Mouse (Mus musculus) kidney, postnatal 25 days (tissue): ENCODE data around the gene Hoxd13.

Source experiments
- DNase-seq, 2 experiments: peaks; one replicate each; pipeline ENCODE4 v3.0.0; 2021; ENCODE audit warnings: mixed read lengths in 2 of 2

Hoxd13 gene

DNA sequence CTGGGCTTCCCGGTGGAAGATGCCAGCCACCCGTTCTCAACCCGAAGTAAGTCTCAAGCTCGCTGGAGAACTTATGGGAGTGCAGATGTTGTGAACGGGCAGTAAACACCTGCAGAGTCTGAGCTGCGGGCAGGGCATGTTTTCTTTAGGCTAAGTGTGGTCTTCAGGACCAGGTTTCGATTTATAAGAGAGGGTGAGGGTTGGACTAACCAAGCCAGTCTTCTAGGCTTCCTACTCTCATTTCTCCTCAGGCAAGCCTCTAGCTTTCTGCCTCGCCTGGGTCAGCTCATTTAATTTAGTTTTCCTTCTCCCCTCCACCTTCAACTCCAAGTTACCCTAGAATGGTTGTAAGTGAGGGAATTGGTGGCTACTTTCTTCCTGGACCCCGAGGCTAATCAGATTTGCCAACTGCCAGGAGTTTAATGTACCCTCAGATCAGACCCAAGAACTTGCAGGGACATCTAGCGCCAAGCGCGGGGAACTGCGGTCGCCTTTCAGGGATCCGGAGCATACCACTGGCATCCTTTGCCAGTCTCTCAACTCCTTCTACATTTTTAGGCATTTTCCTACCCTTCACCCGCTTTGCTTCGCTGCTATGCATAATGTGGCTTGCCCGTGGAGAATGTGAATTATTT, 4.7 kb upstream of the Hoxd13 start:
- peak; percentile 74 to 77 for DNase-seq

DNA sequence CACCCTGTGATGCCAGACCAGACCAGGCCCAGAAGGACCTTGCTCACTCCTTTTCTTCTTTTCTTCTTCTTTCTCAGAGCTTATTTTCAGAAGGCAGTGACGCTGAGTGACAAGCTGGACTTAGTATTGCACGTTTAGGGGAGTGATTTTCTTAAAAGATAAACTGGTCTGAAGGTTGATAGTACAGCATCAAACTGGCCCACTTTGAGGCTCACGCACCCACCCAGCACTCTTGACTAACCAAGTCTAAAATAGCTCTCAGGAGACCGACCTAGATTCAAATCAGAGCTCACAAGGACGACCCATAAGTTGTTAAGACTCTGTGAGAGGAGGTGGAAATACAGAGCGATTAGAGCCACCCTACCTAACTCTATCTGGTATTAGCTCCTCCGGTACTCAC, 1.7 kb upstream of the Hoxd13 start:
- DNase-seq, result no peak

DNA sequence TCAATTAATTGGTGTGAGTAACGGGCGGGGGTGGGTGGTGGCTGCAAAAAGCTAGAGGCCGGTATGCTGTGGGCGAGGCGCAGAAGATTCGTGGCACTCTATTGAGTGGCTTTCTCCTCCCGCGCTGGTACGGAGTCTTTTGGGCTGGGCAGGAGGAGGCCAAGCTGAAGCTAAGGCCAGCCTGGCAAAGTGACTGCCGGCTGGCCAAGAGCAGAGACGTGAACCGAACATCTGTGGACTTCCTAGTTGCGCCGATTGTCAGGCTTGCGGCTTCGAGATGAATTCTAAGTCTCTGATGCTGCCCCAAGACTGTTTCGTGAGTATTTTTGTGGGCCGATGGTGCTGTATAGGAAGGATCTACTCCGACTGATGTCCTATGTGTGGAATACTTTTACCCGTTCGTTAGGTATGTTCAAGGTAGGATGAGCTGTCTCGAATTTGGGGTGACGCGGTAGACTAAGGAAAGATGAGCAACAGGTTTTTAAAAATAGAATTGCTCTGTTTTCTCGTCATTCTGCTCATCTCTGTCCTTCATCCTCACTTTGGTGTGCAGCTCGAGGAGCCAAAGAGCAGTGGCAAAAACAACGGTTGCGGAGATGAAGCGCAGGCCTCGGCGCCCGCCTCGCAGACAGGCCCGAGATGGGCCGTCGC, 794 bp upstream of the Hoxd13 start:
- peak in 1 of 2 experiments; percentile 44 for DNase-seq

DNA sequence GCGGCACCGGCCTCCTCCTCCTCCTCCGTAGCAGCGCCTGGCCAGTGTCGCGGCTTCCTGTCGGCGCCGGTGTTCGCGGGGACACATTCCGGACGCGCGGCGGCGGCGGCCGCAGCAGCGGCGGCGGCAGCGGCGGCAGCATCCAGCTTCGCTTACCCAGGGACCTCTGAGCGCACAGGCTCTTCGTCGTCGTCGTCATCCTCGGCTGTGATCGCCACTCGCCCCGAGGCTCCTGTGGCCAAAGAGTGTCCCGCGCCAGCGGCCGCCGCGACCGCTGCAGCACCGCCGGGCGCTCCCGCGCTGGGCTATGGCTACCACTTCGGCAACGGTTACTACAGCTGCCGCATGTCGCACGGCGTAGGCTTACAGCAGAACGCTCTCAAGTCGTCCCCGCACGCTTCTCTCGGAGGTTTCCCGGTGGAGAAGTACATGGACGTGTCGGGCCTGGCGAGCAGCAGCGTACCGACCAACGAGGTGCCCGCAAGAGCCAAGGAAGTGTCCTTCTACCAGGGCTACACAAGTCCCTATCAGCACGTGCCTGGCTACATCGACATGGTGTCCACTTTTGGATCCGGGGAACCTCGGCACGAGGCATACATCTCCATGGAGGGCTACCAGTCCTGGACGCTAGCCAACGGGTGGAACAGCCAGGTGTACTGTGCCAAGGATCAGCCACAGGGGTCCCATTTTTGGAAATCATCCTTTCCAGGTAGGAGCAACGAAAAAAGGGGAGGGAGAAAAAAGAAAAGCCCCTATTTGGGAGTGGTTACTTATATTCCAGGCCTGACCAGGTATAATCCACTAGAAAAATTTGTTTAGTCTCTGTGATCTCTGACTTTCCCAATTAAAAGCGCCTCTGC, 490 bp downstream of the Hoxd13 start:
- DNase-seq, result peak in 1 of 2 experiments; percentile 17

DNA sequence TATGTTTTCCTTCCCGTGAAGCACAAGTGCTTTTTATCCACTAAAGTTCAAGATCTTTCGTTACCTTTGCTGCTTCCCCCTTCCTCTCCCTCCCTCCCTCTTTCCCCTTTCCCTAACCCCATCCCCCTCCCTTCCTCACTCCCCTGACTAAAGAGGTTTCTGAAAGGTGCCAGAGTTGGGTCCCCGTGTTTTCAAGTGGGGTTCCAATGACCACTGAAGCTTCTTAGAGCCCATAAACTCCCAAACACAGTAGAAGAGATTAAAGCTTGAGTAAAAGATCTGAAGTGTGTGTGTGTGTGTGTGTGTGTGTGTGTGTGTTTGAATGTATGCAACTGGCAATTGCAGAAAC, 1.1 kb downstream of the Hoxd13 start:
- DNase-seq, result no peak

DNA sequence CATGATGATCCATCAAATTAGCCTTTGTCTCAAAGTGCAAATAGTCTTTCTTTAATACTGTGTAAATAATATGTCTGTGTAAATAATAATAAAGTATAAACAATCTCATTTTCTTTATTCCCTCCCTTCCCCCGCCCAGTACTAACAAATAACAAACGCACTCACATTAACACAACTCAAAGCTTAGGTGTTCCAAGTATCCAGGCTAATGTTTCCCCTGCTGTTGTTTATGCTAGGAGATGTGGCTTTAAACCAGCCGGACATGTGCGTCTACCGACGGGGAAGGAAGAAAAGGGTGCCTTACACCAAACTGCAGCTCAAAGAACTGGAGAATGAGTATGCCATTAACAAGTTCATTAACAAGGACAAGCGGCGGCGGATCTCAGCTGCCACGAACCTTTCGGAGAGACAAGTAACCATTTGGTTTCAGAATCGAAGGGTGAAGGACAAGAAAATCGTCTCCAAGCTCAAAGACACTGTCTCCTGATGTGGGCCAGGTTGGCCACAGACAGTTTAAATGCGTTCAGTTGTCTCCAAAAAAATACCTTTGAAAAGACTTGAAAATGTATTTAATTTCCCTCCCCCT, 1.6 kb downstream of the Hoxd13 start:
- no peak for DNase-seq

DNA sequence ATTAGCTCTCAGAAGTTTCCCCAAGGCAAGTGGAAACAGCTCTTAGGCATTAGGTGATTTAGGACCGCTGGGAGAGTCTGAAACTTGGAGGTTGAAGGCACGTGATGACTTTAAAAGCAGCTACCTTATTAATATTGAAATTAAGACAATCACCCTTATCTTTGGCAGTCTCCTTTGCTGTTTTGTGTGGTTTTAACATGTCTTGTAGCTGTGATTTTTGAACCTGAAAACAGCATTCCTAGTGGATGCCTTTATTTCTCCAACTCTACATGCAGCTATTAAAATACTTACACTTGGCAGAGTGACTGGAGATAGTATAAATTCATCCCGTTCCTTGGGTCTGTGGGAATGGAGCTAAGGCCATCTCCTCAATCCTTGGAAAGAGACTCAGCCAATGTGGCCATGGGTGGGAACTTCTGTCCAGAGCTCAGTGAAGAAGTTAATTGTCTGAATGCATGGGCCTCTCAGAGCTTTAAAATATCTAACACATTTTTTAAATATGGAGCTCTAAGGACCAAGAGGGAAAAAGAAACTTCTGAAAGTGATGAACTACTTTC, 2.6 kb downstream of the Hoxd13 start:
- no peak for DNase-seq

DNA sequence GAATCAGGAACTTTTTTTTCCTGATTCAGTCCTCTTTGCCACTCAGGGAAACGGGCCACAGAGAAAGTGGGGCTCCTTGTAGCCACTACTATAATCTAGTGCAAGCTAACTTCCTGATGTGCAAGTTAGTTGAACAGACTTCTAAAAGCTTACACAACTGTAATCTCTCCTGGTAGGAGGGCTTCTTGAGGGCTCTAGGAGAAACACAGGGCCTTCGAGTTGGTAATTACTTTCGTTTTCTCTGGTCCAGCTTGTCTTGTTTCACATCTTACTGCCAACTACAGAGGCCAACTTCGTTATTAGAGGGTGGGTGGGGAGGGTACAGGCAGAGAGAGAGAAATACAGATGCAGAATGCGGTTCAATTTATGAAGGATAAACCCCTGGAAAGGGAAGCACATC, 3.7 kb downstream of the Hoxd13 start:
- no peak for DNase-seq

DNA sequence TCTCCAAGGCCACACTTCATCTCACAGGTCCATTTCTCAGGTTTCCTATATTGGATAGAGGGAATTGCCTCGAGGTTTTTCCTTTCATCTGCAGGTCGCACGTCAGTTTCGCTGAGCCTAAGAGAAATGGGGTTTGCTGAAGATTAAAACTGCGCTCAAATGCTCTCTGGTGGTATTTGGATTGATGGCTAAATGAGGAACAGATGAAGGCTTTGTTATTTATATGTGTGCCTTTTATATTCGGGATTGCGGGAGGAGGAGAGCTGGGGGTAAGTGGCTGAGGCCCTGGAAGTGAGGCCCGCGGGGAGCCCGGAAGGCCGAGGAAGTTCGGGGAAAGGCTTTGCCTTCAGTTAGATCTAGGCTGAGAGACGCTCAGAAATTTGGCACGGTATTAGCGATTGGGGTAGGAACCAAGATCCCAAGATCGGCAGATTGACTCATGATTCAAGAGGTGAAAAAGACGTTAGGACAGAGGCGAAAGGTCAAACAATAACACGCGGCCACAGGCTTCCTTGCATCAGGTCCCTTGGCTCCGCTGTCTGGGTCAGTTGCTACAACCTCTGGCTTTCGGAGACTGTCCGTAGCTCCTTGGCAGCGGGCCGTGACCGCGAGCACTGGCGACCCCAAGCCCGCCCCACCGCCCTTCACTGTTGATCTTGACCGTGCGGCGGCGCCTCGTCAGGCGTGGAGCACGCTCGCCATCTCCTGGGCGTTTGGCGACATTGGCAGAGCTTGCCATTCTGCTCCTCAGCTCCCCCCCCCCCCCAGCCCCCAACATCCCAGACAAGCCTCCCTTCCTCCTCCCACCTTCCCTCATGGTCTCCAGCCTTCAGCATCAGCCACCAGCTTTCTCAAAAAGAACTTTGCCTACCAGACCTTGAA, 4.6 kb downstream of the Hoxd13 start:
- peak; percentile 65 to 74 for DNase-seq

DNA sequence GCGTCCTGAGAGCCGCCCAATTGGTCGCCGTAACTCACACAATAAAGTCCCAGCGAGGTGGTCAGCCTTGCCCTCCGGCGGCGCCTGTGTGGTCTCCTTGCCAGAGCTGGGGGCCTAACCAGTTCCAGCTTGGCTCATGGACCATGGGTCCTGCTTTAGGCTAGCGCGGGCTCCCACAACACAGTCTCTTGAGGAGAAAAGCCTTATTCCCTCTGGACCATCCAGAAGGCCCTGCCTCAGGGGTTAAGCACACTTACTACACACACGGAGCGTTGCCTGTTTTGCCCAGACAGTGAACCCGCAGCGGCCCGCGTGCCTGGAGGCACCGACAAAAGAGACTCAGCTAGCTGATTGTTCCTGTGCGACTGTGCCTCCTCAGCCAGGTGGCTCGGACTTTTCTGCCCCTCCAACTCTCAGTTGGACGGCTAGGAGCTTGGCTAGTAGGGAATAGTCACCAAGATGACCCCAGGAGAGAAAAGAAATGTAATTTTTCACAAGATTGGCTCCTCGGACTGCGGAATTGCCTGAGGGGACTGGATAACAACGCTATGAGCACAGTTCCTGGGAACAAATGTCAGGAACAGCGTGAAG, 5.8 kb downstream of the Hoxd13 start:
- no peak for DNase-seq

DNA sequence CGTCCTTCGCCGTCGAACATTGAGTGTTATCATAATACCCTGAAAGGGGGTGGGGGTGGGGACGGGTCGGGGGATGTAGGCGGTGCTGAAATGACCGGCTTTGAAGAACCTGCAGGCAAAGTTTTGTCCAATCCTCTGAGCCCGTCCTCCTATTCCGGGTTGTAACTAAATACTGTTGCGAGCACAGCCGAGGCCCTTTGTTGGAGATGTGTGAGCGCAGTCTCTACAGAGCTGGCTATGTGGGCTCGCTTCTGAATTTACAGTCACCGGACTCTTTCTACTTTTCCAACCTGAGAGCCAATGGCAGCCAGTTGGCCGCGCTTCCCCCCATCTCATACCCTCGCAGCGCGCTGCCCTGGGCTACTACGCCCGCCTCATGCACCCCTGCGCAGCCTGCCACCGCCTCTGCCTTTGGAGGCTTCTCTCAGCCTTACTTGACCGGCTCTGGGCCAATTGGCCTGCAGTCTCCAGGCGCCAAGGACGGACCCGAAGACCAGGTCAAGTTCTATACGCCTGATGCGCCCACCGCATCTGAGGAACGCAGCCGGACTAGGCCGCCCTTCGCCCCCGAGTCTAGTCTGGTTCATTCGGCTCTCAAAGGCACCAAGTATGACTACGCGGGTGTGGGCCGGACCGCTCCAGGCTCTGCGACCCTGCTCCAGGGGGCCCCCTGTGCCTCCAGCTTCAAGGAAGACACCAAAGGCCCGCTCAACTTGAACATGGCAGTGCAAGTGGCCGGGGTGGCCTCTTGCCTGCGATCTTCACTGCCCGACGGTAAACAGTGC, 7.0 kb downstream of the Hoxd13 start, which contains the start of gene Hoxd12:
Gene Hoxd12 (plus strand): TSS at position 133 of the 785 bp plus-strand sequence.
- no peak for DNase-seq

DNA sequence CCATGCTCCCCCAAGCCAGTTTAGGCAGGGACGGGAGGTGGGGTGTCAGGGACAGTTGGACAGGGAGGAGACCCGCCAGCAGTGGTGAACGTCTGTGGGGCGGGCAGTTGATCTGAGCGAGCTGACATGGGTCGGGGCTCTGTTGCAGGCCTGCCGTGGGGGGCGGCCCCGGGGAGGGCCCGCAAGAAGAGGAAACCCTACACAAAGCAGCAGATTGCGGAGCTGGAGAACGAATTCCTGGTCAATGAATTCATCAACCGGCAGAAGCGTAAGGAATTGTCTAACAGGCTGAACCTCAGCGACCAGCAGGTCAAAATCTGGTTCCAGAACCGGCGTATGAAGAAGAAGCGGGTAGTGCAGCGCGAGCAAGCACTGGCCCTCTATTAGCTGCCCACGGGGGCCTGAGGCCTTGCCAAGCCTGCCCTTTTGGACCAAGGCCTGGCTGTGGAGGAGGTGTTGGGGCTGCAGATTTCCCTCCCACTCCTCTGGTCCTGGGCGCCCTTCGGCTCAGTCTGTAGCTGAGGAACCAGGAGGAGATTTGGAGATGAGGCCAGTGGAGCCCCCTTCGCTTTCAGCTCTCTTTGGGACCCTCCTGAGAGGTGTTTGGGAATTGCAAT, 7.7 kb downstream of the Hoxd13 start:
- no peak for DNase-seq

DNA sequence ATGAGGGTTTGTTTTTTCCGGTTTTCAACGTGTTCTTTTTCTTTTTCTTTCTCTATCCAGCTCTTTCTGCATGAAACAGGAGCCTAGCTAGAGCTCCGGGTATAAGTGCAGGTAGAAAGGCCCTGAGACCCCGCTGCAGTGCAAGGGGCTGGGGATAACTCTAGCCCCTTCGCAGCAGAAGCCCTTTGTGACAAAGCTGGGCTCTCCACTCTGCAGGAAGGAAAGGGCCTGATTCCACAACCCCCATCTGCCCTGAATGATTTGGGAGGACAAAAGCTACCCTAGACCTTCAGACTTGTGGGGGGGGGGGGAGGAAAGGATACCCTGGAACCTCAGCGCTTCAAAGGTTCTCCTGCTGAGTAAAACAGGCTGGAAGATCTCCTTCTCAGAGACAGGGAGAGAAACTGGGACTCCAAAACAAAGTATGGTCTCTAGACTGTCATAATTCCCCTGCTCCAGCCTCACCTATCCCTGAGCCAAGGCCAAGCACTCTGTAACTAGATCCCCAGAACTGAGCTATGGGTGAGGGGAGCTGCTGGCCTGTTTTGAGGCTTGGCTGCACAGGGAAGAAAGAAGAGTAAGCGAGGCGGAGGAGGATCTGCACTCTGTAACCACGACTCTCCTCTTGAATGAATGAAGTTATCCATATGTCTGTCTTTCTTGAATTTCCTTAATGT, 8.4 kb downstream of the Hoxd13 start:
- DNase-seq, result no peak

DNA sequence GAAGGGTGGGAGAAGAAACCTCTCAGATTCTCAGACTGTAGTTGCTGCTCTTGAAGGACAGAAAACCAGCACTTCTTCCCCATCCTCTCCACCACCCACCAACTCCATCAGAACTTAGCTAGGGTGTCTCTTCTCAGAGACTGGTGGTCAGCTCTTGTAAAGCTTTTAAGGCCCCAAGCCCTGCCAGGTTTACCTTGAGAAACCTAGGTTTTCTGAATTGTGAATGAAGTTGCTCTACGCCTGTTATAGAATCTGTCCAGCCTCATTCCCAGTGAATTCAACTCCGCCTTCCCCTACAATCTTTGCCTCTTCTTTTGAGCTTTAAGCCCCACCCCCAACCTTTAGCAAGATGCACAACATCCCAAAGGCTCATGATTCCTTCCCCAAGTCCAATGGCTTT, 9.0 kb downstream of the Hoxd13 start:
- no peak for DNase-seq

DNA sequence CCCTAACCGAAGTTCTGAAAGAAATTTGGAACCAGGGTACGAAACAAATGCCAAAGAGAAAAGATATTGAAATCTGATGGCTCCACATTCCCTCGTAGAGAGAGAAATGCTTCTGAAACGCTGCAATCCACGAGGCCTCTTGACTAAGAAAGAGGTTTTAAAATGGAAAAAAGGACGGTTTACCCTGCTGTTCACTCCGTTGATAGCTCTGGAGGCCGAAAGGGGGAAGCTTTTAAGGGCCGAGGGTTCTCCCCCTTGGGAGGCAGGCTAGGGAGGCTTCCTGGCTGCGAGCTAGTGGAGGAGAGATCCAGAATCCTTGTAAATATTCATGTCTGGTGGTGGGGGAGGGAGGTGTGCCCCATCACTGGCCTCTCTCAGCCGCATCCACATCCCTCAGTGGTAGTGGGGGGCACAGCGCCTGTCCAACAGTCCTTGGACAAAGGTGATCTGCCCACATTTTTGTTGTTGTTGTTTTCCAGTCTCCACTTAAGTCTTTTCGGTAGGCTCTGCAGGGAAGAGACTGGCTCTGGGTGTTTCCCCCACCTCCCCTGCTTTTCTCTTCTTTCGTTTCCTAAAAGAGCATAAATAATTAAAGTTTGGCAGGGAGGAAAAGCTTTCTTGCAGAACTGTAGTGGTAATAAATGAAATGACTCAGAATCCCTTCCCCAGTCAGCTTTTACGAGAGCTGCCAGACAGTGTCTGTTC, 10.9 kb downstream of the Hoxd13 start, which contains the start of gene Hoxd11:
Gene Hoxd11 (plus strand): TSS at position 667 of the 705 bp plus-strand sequence.
- no peak for DNase-seq

DNA sequence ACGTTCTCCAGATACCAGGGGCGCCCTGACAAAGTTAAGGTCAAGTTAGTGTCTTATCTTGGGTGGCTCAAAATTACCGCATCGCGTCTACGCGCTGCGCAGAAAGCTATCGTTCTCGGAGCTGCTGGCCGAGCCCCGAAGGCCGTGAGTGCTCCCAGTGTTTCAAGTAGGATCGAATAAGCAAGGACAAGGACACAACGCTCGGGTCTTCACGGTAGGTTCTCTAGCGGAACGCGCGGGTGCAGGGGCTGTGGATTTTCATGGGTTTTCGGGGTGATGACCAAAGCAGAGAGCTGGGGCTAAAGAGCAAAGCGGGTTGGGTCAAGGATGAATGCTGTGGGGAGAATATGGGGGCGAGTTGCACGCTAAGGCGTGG, 11.5 kb downstream of the Hoxd13 start:
- DNase-seq, result no peak

DNA sequence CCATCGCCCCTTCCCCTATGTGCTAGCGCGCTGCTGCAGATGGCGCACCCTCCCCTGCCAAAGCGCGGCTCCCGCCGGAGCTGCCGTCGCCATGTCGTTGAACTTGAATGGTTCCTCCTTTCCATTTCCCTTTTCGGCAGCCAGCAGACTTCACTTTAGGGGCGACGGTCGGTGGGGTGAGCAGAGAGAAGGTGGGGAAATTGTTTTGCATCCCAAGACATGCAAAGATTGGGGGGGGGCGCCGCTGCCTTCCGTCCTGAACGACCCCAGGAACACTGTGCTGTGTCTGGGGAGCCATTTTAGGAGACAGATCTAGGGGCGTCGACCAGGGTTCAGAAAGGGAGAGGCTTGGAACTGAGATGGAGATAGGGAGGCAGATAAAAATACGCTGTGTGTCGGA, 11.9 kb downstream of the Hoxd13 start:
- DNase-seq, result no peak

DNA sequence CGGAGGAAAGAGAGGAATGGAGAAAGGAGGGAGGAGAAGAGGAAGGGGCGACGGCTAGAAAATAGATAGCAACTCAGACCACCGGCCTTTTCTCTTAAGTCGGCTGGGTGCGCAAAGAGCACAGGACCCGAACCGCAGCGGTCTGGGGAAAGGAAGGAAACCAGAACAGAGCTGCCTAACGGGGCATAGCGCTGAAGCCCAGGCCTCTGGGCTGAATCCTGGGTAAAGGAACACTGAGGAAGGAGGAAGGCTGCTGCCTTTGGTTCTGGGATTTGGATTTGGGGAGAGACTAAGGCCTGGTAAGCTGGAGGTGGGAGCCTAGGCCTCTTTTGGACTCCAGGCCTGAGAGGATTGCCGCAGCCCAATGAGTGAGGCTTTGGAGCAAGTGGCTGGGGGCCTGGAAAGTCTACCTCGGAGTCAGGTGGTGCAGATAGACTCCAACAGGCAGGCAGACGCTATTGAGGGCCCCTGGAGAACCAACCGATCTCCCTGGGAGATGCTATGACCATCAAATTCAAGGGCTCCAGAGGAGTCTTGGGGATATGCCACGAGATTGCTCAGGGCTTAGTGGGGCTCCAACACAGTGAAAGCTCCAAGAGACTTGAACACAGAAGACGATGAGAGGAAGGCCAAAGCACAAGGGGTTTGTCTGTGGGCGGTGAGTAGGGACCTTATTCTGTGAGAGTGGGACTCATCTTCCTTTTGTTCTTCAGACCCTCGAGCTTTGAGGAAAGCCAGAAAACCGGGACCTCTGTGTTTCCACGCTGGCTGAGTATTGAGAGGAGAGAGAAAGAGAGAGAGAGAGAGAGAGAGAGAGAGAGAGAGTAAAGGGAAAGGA, 12.7 kb downstream of the Hoxd13 start:
- DNase-seq, result no peak
